Mouse (Mus musculus) megakaryocyte, adult 5-6 weeks (primary cell): Measurements from ENCODE around the gene Spty2d1. TPM values are rescaled to one million over a fixed set of nuclear protein-coding genes. Genes with fewer than 3 reads are reported as not detected.
A peak's percentile ranks its signal among the peaks of the same experiment; 100 is the strongest.
"Not testable (repeated sequence)": the region's sequence is repeated elsewhere in the genome, so short reads cannot be mapped to it uniquely, and the experiment has no call there.

Source experiments
- ATAC-seq: 2 replicates; pipeline ENCODE4 v1.8.0; 2016; ENCODE audit warnings: mild to moderate bottlenecking, inconsistent platforms; ENCODE audit not compliant: poor library complexity, severe bottlenecking
- total RNA-seq, 2 experiments: library from RNA; stranded (forward) in 1 of 2; stranded (reverse) in 1 of 2; fragments of 153-499, 151-499 nt in 1 of 2; fragments of 221-1000, 200-1000 nt in 1 of 2; gene quantifications; 2 replicates each; pipeline versions ENCODE4 v1.2.3 to v1.2.4; 2015 to 2017

Spty2d1 gene
- total RNA-seq (2015) = 40.7 and 45.3 TPM in 2 replicates
- total RNA-seq (2017) = 35.4 and 42.0 TPM in 2 replicates

DNA sequence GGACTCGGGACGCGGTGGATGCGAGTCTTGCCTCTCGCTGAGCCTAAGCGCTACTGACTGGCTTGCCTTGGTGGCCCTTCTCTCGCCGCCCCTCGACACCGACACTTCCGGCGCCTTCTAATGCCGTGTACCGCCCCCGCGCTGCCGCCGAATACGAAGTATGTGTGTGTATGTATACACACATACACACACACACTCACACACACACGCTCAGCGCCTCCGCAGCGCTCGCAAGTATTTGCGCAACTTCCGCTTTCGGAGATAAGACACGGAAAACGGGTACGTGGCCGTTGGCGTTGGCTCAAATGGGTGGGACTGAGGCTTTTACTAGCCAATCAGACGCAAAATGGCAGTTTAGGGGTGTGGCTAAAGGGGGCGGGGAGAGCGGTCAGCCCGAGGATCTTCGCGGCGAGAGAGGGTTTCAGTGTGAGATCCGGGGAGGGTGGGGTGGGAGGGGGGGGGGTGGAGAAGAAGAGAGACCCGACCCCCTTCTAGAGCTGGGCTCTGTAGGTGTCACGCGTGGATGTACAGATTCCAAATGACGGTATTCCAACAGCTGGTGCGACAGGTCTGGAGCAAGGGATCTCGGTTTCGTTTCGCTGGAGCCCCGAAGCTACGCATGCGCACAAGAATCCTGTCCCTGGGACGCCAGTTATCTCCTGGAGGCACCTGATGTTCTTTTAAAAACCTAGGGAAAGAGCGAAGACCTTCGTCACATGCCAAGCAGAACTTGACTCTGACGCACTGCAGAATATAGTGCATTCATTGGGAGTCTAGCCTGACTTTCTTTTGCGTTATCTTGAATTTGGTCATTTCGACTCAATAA lies at the start of gene Spty2d1:
Gene Spty2d1, minus strand, starts transcription at position 244 of the 826 bp plus-strand sequence.
- peak; percentile 89 for ATAC-seq

DNA sequence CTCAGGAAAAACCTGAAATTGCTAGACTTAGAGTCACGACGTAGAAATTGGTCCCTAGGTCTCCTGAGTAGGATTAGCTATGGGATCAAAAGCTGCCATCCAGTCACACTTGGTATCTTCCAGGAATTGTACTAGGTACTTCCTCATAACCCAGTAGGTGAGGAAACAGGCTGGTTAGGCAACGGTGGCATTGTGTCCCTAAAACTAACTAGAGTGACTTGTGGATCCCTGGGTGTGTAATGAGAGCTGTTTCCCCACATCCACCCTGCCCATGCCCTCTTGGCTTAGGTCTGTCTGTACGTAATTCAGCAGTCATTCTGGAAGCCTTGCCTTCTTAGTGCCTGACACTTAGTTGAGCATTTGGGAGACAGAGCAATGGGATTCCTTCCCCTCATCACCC lies 48.1 kb upstream of the Spty2d1 start:
- ATAC-seq = peak; percentile 52

DNA sequence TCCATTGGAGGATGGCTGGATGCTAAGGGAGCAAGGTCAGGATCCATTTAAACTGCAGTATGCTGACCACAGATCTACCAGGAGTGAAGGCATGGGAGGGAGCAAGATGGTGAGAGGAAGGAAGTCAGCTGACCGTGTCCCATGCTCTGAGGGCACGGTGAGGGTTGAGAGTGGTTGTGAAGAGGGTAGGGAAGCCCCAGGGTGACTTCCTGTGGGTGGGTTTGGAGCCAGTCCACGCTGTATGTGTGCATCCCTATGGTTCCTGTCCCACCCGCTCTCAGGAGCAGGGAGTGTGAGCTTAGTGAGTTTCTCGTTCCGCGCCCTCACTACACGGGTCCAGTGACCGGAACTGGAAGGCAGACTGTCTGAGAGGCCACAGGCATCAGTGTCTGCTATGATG lies 47.5 kb upstream of the Spty2d1 start:
- peak; percentile 55 for ATAC-seq

DNA sequence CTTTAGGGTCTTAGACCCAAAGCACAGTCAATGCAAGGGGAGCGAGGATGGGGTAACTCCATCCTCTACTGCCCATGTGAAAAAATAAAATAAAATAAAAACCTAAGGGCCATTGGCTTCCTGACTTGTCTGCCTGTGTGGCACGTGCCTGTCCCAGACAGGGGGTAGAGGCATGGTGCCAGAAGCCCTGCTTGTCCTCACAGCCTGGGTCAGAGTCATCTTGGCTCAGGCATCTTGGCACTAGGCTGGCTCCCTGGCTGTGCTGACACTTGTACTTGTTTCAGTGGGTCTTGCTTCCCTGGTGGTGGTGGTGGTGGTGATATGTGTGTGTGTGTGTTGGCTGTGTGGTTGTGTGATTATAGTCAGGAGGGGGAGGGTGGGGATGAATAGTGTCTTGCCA lies 46.5 kb upstream of the Spty2d1 start:
- no peak for ATAC-seq

DNA sequence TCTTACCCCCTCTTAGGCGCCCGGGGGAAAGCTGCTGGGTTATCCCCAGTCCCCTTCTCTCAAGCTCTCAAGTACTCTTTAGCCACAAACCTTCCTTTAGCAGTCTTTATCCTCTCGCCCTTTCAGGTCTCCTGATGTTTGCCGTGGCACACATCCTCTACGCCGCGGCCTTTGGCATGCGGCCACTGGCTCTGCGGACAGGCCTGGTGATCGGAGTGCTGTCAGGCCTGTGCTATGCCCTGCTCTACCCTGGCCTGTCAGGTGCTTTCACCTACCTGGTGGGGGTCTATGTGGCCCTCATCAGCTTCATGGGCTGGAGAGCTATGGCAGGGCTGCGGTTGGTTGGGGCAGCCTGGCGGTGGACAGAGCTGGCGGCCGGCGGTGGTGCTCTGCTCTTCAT lies 45.1 kb upstream of the Spty2d1 start:
- ATAC-seq = no peak

DNA sequence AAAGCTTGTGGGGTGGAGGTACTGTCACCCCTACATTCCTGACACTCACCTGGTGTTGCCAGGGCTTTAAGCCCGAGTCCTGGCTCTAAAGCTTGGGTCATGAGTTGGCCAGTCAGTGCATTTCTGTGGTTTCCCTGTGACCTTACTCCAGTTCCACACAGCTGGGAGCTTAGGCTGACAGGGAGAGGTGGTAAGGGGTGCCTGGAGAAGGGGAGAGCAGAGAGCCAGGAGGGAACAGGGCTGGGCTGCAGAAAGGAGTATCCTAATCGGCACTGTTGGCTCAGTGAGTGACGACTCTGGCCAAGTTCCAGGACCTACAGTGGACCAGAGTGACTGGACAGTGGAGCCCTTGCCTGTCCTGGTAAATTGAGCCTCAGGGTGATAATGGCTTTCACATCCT lies 44.1 kb upstream of the Spty2d1 start:
- no peak for ATAC-seq

DNA sequence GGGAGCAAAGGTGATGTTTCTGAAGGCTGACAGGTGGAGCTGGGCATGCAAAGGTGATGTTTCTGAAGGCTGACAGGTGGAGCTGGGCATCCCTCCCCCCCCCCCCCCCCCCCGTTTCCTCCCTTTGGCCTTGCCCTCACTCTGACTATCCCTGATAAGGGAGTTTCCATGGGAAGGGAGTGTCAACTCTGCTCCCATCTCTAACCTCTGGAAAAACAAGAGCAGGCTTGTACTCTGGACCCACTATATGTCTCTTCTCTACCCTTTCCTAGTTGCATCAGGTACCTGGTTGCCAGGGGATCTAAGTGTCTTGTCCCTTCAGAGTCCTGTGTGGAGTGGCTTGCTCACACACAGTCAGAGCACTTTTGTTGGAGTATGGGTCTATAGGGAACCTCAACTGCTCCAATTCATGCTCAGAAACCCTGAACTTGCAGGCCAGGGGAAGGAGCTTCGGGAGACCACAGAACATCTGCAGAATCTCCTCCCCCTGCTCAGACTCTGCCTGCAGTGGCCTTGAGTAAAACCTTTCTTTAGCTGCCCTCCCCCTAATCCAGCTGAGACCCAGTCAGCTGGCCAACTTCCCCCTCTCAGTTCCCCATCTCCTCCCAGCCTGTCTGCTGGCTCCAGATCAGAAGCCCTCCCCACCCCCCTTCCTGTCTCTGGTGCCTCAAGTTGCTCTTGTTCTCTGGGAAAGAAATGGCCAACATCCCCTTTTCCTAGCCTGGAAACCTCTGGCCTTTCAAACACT lies 43.4 kb upstream of the Spty2d1 start:
- peak; percentile 59 for ATAC-seq

DNA sequence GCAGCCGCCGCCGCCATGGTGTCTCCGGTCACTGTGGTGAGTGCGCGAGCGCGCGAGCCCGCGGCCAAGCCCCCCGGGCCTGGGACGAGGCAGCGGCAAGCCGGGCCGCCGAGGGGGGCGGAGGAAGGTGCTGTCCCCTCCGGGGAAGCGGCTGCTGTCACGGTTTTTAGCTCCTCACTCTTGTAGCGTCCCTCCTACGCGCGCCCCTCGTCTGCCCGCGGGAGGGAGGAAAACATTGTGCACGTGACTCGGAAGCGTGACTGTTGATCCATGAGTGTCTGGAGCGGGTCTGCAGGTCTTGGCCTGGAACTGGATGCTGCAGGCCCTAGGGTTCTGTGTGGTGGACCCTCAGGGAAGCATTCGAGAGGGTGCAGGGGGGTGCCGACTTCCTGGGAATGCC lies 42.6 kb upstream of the Spty2d1 start:
- ATAC-seq = peak; percentile 14

DNA sequence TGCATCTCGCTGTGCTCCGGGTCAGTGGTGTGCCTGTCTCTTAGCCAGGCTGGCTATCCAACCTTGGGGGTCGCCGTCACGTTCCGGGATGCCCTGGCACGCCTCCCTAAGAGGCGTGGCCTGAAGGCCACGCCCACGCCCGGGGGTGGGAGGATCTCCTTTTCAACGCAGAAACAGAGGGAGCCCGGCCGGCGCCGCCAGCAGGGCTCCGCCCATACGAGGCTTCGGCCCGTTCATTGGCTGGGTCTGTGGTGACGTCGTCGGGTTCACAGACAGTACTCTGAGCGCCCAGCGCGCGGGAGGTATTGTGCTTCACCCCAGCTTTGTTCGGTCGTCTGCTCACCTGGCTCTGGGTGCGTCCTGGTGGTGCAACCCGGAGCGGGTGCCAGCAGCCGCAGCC lies 42.2 kb upstream of the Spty2d1 start, which contains the start of gene Tmem86a:
Gene Tmem86a, plus strand, starts transcription at position 236 of the 400 bp plus-strand sequence.
- ATAC-seq = peak; percentile 90

DNA sequence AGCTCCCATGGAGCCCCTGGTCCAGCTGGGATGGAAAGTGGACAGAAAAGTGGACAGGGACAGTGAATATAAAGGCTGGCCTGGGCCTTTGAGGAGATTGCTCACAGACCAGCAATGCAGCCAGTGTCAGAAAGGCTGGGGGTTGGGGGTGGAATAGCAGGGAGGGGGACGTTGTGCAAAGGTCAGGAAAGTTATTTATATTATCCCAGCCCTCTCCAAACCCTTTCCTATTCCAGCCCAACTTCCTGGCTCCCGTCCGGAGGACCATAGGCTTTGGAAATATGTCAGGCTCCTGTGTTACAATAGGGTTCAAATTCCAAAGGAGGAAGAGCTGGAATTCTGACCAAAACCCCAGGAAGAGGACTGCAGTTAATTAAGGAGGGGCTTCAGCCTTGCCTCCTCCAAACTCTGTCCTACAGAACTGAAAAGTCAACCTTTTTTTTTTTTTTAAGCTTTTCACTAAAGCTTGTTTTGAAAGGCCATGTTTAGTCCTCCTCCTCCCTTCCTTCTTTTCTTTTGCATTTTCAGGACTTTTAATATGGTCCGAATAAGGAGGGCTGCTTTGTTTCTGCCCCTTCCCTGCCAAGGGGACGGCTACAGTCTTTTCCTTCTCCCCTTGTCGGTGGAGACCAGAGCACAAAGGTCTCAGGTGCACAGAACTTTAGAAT lies 34.7 kb upstream of the Spty2d1 start:
- no peak for ATAC-seq

DNA sequence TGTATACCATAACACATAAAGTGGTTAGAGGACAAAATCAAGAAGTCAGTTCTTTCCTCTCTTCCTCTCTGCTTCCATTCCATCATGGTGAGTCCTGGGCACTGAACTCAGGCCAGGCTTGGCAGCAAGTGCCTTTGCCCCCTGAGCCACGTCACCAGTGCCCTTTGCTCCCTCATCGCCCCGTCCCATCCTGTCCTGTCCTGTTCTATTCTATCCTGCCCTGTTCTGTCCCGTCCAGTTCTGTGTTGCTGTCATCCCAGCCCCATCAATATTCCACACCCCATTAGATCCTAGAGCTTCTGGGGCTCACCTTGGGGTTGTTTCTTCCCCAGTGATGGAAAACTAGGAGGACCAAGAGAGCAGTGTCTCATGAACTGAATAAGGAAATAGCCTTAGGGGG lies 33.9 kb upstream of the Spty2d1 start:
- no peak for ATAC-seq

DNA sequence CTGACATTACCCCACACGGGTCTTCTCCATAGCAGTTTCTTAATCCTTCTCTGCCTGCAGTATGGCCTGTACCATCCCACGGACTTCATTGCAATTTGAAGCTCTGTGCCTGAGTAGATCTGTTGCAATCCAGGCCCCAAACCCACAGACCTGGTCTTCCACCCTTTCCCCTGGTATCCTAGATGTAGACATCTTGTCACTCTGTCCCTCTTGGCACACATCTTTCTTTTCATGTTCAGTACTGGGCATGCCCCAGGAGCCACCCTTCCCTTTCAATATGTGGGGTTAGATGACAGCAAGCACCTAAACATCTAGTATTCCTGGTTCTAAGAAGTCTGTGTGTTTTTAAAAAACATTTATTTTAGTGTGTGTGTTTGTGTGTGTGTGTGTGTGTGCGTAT lies 33.5 kb upstream of the Spty2d1 start:
- no peak for ATAC-seq

DNA sequence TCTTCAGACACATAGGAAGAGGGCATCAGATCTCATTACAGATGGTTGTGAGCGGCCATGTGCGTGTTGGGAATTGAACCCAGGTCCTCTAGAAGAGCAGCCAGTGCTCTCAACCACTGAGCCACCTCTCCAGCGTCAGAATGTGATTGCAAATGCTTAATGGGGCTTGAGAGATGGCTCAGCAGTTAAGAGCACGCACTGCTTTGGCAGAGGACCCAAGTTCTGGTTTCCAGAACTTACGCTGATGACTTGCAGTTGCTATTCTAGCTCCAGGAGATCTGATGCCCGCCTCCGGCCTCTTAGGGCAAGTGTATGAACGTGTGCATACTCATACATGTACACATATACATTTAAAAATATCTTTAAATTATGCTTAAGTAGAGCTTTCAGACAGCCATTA lies 27.2 kb upstream of the Spty2d1 start:
- ATAC-seq = no peak

DNA sequence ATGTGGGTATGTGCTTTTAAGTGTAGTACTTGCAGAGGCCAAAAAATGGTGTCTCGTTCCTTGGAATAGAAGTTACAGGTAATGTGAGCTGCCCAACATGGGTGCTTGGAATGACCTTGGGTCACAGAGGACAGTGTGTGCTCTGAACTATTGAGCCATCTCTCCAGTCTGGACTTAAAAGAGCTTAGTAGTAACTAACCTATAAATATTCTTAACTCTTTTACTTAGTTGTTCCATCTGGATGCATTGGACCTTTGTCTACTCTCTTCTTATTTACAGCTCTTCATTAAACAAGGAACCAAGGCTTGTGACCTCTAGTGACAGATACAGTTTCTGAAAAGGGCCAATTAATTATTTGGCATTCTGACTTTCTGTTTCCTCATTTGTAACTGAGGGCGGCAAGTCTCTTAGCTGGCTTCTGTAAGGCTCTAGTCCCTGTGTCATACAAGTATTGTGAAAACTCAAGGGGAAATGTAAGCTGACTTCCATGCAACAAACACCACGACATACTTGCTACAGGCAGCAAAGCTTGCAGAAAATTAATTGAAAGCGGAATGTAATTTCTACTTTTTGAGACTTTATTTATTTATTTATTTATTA lies 26.7 kb upstream of the Spty2d1 start:
- peak; percentile 77 for ATAC-seq

DNA sequence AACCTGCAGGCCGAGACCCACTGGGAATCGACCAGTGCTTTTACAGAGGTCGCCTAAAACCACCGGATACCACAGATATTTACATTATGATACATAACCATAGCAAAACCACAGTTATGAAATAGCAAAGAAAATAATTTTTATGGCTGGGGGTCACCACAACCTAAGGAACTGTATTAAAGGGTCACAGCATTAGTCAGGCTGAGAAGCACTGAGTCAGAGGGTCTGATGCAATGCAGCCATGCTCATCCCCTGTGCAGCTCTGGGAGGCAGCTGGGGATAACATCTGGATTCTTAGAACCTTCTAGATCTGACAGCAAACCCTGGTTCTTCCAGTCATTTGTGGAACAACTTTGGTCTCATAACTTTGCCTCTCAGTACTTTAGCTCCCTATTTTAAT lies 23.2 kb upstream of the Spty2d1 start:
- no peak for ATAC-seq

DNA sequence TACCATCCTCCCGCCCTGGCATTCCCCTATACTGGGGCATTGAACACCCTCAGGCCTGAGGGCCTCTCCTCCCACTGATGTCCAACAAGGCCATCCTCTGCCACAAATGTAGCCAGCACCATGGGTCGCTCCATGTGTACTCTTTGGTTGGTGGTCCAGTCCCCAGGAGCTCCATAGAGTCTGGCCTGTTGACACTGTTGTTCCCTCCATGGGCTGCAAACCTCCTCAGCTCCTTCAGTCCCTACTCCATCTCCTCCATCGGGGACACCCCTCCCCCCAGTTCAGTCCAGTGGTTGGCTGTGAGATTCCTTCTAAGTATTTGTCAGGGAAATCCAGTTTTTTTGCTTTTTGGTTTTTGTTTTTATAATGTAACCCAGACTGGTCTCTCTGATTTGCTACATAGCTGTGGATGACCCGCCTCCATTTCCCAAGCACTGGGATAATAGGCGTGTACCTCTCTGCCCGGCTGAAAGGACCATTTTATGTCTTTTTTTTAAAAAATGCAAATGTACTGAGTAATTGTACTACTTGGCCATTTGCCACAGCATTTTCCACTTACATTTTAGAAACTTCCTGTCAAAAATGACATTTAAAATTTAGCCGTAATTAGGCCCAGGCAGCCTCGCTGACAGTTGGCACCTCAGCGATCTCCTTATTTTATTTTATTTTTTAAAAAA lies 22.4 kb upstream of the Spty2d1 start:
- no peak for ATAC-seq

DNA sequence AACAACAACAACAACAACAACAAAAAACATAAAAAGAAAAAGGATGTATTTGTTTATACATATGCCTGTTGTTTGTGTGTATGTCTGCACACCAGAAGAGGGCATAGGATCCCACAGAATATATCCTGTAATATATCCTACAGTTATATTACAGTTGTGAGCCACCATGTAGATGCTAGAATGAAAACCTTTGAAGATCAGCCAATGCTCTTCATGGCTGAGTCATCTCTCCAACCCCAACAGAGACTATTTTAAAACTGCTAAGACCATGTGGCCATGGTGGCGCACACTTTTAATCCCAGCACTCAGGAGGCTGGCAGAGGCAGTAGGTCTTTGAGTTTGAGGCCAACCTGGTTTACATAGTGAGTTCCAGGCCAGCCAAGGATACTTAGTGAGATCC lies 19.3 kb upstream of the Spty2d1 start:
- no peak for ATAC-seq

DNA sequence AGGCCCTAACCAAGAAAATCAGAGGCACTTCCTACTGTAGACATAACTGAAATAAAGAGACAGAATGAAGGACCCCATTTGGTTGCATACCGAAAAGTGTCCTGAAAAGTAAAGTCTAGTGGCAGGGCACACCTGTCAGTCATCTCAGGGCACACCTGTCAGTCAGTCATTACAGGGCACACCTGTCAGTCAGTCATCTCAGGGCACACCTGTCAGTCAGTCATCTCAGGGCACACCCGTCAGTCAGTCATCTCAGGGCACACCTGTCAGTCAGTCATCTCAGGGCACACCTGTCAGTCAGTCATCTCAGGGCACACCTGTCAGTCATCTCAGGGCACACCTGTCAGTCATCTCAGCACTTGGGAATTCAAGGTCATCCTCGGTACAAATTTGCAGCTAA lies 18.7 kb upstream of the Spty2d1 start:
- ATAC-seq = not testable (repeated sequence)

DNA sequence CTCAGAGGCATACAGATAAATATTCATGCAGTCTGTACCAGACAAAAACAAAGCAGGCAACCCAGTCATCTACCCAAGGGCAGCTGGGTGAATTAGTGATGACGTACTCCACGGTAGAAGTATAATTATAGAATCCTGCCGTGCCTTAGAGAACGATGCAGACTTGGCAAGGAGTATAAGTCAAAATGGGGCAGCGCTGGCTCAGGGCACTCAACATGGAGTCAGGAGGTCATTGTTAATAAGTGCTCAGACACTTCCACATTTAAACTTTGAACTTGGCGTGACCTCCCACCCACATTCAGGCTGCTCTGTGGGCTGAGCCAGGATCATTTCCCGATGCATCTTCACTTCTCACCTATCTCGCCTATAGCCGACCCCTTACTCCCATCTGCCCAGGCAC lies 17.2 kb upstream of the Spty2d1 start:
- no peak for ATAC-seq

DNA sequence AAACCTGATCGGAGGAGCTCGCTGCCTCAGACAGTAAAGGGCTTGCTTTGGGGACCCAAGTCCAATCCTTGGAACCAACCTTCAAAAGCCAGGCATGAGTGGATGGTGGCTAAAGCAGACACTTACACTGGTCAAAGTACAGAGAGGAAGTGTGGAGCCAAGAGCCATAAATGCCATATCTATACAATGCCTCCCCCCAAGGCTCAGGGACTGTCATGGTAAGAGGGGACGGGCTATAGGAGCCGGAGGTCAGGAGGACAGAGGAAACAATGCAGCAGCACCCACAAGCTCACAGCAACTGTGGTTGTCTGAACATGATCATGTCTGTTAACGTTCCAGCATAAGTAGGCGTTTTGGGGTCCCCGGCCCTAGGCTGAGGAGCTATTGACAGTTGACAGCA lies 16.2 kb upstream of the Spty2d1 start:
- no peak for ATAC-seq

DNA sequence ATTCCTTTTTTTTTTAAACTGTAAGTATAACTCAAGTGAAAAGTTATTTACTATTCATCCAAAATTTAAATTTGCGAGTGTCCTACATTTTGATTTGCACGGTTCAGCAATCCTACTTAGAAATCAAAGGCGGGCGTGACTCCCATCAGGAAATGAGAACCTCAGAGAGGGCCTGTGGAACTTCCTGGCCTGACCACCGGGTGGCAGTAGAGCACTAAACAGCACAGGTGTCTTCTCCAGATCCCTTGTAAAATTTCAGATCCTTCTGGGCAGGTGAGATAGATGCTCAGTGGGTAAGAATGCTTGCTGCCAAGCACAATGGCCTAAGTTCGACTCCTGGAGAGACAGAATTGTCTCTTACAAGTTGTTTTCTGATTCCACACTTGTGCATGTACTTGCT lies 15.3 kb upstream of the Spty2d1 start:
- ATAC-seq = peak; percentile 81
